Mouse (Mus musculus): ENCODE results near the gene Ccdc9.
A peak's percentile ranks its signal among the peaks of the same experiment; 100 is the strongest.
"Not testable (repeated sequence)": the region's sequence is repeated elsewhere in the genome, so short reads cannot be mapped to it uniquely, and the experiment has no call there.

Ccdc9 gene

GRCm38 (mm10) chr7:16273081-16273765 is 13.4 kb downstream of the Ccdc9 start, which contains the start of gene Inafm1:
Gene Inafm1 (minus strand): TSS chr7:16273617.
- peak; percentile 88 for DNase-seq (ENCODE audit: low read depth, low spot score)

GRCm38 (mm10) chr7:16272681-16273080 is 13.9 kb downstream of the Ccdc9 start:
- DNase-seq (ENCODE audit: low read depth, low spot score): no peak

- no peak for DNase-seq (ENCODE audit: low read depth, low spot score)
These were observed 15.5 kb downstream of the Ccdc9 start for GRCm38 (mm10) chr7:16271139-16271538.

- DNase-seq (ENCODE audit: low read depth, low spot score): not testable (repeated sequence)
These were observed 20.0 kb downstream of the Ccdc9 start for GRCm38 (mm10) chr7:16266593-16266992.

DNA sequence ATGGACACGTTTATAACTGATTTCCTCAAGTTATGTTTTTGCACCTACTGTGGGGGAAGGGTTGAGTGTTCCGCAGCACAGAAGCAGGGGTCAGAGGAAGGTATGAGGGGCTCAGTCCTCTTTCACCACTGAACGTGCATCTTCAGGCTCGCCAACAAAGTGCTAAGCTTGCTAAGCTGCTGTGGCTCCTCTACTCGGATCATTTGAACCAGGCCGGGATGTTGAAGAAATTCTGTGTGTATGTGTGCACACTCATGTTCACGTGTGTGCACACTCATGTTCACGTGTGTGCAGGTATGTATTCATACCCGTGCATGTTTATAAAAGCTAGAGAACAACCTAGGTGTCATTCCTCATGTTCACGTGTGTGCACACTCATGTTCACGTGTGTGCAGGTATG is 20.7 kb downstream of the Ccdc9 start:
- no peak for DNase-seq (ENCODE audit: low read depth, low spot score)

- no peak for DNase-seq (ENCODE audit: low read depth, low spot score)
These were observed 22.8 kb downstream of the Ccdc9 start for GRCm38 (mm10) chr7:16263843-16264242.

GRCm38 (mm10) chr7:16263015-16263787 is 23.4 kb downstream of the Ccdc9 start:
- DNase-seq (ENCODE audit: low read depth, low spot score): peak; percentile 66

GRCm38 (mm10) chr7:16261097-16261496 is 25.5 kb downstream of the Ccdc9 start:
- DNase-seq (ENCODE audit: low read depth, low spot score): no peak

DNA sequence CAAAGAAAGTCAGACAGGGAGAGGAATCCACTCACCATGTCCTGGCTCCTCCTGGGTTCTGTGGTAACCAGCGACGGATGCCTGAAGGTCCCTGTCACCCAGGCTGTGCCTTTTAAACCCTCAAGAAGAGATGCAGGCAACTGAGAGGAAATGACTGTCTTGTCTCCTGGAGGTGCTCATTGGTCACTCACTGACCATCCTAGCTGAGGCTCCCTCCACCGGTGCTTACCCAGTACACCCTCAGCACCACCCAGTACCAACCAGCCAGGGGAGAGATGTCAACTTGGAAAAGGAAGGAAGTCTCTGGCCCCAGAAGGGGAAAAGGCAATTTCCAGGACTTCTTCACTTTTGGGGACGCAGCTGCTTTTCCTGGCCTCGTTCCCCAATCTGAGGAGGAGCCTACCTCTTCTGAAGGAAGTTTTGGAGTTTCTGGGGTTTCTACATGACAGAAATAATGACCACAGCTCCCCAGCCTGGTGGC is 27.4 kb downstream of the Ccdc9 start, which contains the start of gene C5ar1:
C5ar1 (minus strand) TSS at position 431 of the 481 bp plus-strand sequence.
- DNase-seq (ENCODE audit: low read depth, low spot score): no peak

- DNase-seq (ENCODE audit: low read depth, low spot score): no peak
These were observed 28.8 kb downstream of the Ccdc9 start for GRCm38 (mm10) chr7:16257830-16258229.

DNA sequence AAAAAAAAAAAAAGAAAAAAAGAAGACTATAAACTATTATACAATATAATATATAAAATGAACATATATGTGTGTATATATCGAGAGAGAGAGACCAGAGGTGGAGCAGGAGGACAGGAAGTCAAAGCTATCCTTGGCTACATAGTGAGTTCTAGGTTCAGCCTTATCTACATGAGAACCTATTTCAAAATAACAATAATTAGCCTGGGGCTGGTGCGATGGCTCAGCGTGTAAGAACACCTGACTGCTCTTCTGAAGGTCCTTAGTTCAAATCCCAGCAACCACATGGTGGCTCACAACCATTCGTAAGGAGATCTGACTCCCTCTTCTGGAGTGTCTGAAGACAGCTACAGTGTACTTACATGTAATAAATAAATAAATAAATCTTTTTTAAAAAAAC is 30.6 kb downstream of the Ccdc9 start:
- DNase-seq (ENCODE audit: low read depth, low spot score): not testable (repeated sequence)

GRCm38 (mm10) chr7:16254195-16254594 is 32.4 kb downstream of the Ccdc9 start:
- DNase-seq (ENCODE audit: low read depth, low spot score): no peak

DNA sequence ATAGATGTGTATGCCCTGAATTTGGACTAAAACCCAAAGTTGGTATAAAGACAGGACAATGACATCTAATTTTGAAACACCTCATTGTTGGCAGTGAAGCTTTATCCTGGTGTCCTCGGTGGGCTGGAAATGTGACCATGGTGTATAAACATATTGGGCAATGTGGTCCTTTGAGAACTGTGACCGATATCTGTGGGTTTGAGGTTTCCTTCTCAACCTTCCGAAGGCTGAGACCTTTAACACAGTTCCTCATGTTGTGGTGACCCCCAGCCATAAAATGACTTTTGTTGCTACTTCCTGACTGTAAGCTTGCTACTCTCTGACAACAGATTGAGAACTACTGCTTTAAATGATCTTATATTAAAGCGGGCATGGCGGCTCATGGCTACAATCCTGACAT is 35.9 kb downstream of the Ccdc9 start:
- no peak for DNase-seq (ENCODE audit: low read depth, low spot score)

- no peak for DNase-seq (ENCODE audit: low read depth, low spot score)
These were observed 40.6 kb downstream of the Ccdc9 start for GRCm38 (mm10) chr7:16245958-16246357.

GRCm38 (mm10) chr7:16244067-16244466 is 42.5 kb downstream of the Ccdc9 start, which contains the start of gene C5ar2:
Gene C5ar2 (minus strand): TSS chr7:16244154.
- DNase-seq (ENCODE audit: low read depth, low spot score): no peak

DNA sequence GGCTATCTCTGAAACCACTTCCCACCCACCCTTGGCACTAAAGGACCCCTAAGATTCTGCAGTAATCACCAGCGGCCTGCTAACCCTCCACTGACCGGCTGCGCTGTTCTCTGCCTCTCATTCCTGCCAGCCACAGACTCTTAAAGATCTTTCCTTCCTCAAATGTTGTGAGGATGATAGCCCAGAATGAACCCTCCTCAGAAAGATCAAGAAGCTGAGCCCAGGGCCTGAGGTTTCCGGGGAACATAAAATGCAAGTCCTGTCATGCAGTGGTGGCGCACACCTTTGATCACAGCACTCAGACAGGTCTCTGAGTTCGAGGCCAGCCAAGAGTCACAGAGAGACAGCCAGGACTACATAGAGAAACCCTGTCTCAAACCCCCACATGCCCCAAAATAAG is 44.4 kb downstream of the Ccdc9 start:
- DNase-seq (ENCODE audit: low read depth, low spot score): no peak

GRCm38 (mm10) chr7:16241787-16242186 is 44.8 kb downstream of the Ccdc9 start:
- no peak for DNase-seq (ENCODE audit: low read depth, low spot score)

- DNase-seq (ENCODE audit: low read depth, low spot score): no peak
These were observed 45.7 kb downstream of the Ccdc9 start for GRCm38 (mm10) chr7:16240978-16241303.

DNA sequence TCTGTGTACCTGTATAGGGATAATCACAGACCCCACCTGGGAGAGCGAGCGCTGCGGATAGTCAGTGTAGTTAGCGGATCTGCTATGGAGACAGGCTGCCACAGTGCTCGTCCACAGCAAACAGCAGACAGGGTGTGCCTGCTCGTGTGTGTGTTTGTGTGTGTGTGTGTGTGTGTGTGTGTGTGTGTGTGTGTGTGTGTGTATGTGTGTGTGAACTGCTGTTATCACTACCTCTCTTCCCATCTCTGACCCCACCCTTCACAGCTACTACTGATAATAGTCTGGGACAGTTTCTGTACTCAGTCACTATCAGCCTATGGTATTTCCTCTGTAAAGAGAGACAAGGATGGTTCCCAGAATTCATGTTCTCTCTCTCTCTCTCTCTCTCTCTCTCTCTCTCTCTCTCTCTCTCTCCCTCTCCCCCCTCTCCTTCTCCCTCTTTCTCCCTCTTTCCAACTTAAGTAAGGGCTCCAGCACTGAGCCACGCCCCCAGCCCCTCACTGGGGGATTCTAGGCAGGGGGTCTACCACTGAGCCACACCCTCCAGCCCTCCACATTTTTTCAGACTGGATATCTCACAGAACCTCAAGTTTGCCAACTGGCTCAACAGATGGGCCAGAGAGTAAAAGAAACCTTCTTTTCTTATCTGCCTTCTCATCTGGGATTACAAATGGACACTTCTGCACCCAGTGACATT is 46.2 kb downstream of the Ccdc9 start:
- no peak for DNase-seq (ENCODE audit: low read depth, low spot score)

- no peak for DNase-seq (ENCODE audit: low read depth, low spot score)
These were observed 47.0 kb downstream of the Ccdc9 start for GRCm38 (mm10) chr7:16239554-16239997.

DNA sequence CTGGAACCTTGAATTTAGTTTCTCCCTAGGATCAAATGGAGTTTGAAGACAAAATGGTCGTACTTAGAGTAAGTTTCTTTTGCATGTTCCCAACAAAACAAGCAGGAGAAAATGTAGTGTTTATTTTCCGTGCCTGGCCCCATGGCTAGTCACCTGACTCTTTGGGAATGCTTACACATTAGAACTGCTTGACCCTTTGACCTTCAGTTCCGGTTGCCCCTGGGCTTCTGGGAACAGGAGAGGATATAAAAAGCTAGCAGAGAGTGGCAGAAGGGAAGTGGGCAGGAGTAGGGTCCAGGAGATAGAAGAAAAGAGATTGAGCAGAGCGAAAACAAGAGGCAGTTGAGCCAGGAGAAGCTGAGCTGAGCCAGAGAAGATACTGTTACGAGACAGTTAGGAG is 56.7 kb downstream of the Ccdc9 start:
- peak; percentile 34 for DNase-seq (ENCODE audit: low read depth, low spot score)

Measured in embryo, embryonic 11.5 days (tissue).